Mouse (Mus musculus): ENCODE results near the gene Cldnd2. TPM values are rescaled to one million over a fixed set of nuclear protein-coding genes. Genes with fewer than 3 reads are reported as not detected.

Gene Cldnd2
- total RNA-seq, 2 experiments from 2014 or later = not detected

- DNase-seq (ENCODE audit: extremely low spot score in 1 of 2, low spot score in 2 of 2) = no peak
Observed at GRCm38 (mm10) chr7:43481191-43481590, 40.6 kb downstream of the Cldnd2 start.

GRCm38 (mm10) chr7:43482090-43482716 is 41.6 kb downstream of the Cldnd2 start:
- peak in 1 of 2 experiments; percentile 76 for DNase-seq (ENCODE audit: extremely low spot score in 1 of 2, low spot score in 2 of 2)
- intact Hi-C loops (cut with DNase I) = no loop called here

More at GRCm38 (mm10) chr7:43481191-43481590, 40.6 kb downstream of the Cldnd2 start:
- intact Hi-C loops (cut with DNase I) = no loop called here

GRCm38 (mm10) chr7:43483236-43483635 is 42.7 kb downstream of the Cldnd2 start:
- intact Hi-C loops (cut with DNase I) = no loop called here
- DNase-seq (ENCODE audit: extremely low spot score in 1 of 2, low spot score in 2 of 2) = no peak

GRCm38 (mm10) chr7:43488646-43489045 is 48.1 kb downstream of the Cldnd2 start:
- intact Hi-C loops (cut with DNase I) = no loop called here
- DNase-seq (ENCODE audit: extremely low spot score in 1 of 2, low spot score in 2 of 2) = peak in 1 of 2 experiments; percentile 65

GRCm38 (mm10) chr7:43489631-43490125 is 49.1 kb downstream of the Cldnd2 start, which contains the start of gene Iglon5:
Gene Iglon5, minus strand, starts transcription at chr7:43490075.
- DNase-seq (ENCODE audit: extremely low spot score in 1 of 2, low spot score in 2 of 2) = peak in 1 of 2 experiments; percentile 58
- intact Hi-C loops (cut with DNase I) = loop anchor here (10.0 kb wide), 1 partner anchor 205 kb away; no protein-coding TSS in a partner anchor

GRCm38 (mm10) chr7:43490182-43490584 is 49.6 kb downstream of the Cldnd2 start:
- intact Hi-C loops (cut with DNase I) = loop anchor here (10.0 kb wide), 1 partner anchor 205 kb away; no protein-coding TSS in a partner anchor

GRCm38 (mm10) chr7:43490861-43491260 is 50.3 kb downstream of the Cldnd2 start:
- intact Hi-C loops (cut with DNase I) = loop anchor here (10.0 kb wide), 1 partner anchor 206 kb away; no protein-coding TSS in a partner anchor

More at GRCm38 (mm10) chr7:43490182-43490584, 49.6 kb downstream of the Cldnd2 start:
- peak; percentile 60 to 91 for DNase-seq (ENCODE audit: extremely low spot score in 1 of 2, low spot score in 2 of 2)

More at GRCm38 (mm10) chr7:43490861-43491260, 50.3 kb downstream of the Cldnd2 start:
- DNase-seq (ENCODE audit: extremely low spot score in 1 of 2, low spot score in 2 of 2) = no peak

Small RNA genes within 50 kb of the gene (microRNA-seq; reads per million reads assigned to microRNA genes)
- gene Mir7051 = 2.0 reads per million

Other genes with a start within 250 kb of the Cldnd2 start
- gene Zfp715, start 127.5 kb upstream of the Cldnd2 start, total RNA-seq (2021) = 10 to 100 TPM; 19.3 to 20.7 TPM
- gene Siglecf, start 89.4 kb upstream of the Cldnd2 start, total RNA-seq (2021) = under 1 TPM; 0.26 to 0.45 TPM
- under 1 TPM; 0.09 to 0.14 TPM for gene Siglecg, start 32.6 kb upstream of the Cldnd2 start, total RNA-seq (2021)
- not detected for gene Lim2, start 13.1 kb upstream of the Cldnd2 start, total RNA-seq (2021)
- not detected for gene Nkg7, start 3.7 kb upstream of the Cldnd2 start, total RNA-seq (2021)
- gene Etfb, start 3.3 kb downstream of the Cldnd2 start, total RNA-seq (2021) = 10 to 100 TPM; 52.2 to 55.8 TPM
- gene Gm45233, start 3.3 kb downstream of the Cldnd2 start, total RNA-seq (2021) = 1 to 10 TPM in 1 of 2 experiments, under 1 TPM in 1; 0.79 to 1.4 TPM
- 1 to 10 TPM; 4.4 TPM for gene Vsig10l, start 22.4 kb downstream of the Cldnd2 start, total RNA-seq (2021)
- 10 to 100 TPM; 46.4 to 47.7 TPM for gene Iglon5, start 49.3 kb downstream of the Cldnd2 start, total RNA-seq (2021)
- not detected for gene 4931406B18Rik, start 65.2 kb downstream of the Cldnd2 start, total RNA-seq (2021)
- 1 to 10 TPM; 6.3 to 6.7 TPM for gene Cd33, start 103.6 kb downstream of the Cldnd2 start, total RNA-seq (2021)
- 1 to 10 TPM; 5.1 to 5.8 TPM for gene Zfp658, start 121.5 kb downstream of the Cldnd2 start, total RNA-seq (2021)
- gene Zfp719, start 138.8 kb downstream of the Cldnd2 start, total RNA-seq (2021) = 10 to 100 TPM; 17.1 to 26.4 TPM
- gene Zfp819, start 166.4 kb downstream of the Cldnd2 start, total RNA-seq (2021) = not detected
- gene Ceacam18, start 193.9 kb downstream of the Cldnd2 start, total RNA-seq (2021) = under 1 TPM in 1 of 2 experiments, not detected in 1; 0.18 TPM
- gene Siglece, start 219.4 kb downstream of the Cldnd2 start, total RNA-seq (2021) = 1 to 10 TPM; 1.1 TPM
- gene Ctu1, start 231.2 kb downstream of the Cldnd2 start, total RNA-seq (2021) = 10 to 100 TPM; 12.4 TPM
- gene Klk14, start 249.6 kb downstream of the Cldnd2 start, total RNA-seq (2021) = not detected